Mouse (Mus musculus) retina, postnatal 1 day (tissue): ENCODE data around the gene Efhd1.
A peak's percentile ranks its signal among the peaks of the same experiment; 100 is the strongest.

Experiments used
- DNase-seq: peaks from one replicate; pipeline ENCODE4 v3.0.0-alpha.2; 2012

The Efhd1 gene

DNA sequence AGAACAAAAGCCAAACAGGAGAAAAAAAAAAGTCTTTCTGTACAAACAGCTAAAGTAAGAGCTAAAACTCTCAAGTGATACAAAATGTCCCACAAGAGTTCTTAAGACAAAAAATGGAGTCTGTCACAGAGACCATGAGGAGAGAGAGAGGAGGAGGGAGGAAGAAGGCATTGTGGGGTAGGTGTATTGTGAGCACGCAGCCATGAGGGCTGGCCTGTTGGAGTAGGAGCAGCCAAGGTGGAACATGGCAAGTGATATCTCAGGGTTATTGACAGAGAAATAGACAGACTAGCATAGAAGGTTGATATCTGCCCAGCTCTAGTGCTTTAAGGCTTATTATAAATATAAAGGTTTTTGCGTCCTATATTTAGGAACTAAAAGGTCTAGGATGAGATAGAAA lies 48.5 kb downstream of the Efhd1 start:
- DNase-seq, result no peak

DNA sequence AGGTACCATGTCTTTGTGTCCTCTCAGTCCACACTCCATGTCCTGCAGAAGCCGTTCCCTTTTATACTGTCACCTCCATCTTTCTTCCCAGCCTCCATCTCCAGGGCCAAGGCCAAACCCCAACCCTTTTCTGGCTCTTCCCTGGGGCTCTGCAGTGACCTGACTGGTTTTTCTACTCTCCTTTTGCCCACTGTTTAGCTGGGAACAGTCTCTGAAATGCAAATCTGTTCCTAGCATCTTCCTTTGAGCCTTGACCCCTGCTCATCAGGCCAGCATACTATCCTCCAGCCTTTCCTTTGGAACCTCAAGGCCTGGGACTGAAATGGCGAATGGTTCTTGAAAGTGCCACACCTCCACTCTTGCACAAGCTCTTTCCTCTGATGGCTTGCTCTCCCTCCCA lies 49.0 kb downstream of the Efhd1 start:
- no peak for DNase-seq

DNA sequence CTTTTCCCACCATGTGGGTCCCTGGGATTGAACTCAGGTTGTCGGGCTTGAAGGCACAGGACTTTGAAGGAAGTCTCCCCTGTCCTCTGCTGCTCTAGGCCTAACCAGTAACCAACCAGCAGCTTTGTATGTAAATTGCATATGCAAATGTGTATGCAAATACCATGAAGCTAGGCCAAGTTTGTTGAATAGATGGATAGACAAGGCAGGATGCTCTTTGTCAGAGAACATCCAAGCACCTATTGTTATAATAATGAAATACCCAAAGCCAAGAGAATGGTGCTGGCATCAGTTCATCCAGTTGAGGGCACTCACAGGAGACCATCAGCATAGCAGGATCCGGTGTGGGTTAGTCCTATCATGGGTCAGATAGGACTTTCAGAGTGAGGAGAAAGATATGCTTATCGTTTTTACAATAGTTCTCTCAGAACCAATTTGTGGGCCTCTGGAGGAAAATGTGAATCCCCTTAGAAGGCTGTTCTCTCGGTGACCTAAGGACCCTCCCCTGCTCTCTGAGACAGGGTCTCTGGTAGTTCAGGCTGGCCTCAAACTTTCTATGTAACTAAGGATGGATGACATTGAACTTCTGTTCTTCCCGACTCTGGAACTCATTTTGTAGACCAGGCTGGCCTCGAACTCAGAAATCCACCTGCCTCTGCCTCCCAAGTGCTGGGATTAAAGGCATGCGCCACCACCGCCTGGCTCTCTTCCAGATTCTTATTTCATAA lies 49.8 kb downstream of the Efhd1 start:
- no peak for DNase-seq

DNA sequence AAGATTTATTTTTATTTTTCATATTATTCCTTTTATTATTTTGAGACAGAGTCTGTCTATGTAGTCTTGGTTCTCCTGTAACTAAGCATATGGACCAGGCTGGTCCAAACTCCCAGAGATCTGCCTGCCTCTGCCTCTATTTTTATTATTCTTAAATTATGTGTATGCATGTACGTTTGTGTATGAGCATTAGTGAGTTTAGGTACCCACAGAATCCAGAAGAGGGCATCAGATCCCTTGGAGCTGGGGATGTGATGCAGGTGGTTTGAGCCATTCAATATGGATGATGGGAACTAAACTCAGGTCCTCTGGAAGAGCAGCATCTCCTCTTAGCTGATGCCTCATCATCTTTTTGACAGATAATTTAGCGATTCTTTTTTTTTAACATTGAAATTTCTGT lies 51.3 kb downstream of the Efhd1 start:
- no peak for DNase-seq

DNA sequence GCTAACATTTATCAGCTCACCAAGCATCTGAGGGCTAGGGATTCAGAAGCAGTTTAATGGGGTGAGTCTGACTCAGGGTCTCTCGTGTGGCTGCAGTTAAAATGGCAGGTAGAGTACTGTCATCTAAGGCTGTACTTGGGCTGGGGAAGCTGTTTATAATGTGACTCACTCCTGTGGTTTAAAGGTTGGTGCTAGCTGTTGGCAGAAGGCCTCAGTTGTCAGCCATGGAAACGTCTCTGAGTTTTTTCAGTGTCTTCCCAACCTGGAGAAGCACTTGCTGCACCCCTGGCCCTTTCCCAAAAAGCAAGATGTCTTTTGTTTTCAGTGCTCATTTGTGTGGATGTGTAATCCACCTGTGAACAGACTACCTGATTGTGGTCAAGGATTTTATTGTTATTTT lies 51.7 kb downstream of the Efhd1 start:
- no peak for DNase-seq

DNA sequence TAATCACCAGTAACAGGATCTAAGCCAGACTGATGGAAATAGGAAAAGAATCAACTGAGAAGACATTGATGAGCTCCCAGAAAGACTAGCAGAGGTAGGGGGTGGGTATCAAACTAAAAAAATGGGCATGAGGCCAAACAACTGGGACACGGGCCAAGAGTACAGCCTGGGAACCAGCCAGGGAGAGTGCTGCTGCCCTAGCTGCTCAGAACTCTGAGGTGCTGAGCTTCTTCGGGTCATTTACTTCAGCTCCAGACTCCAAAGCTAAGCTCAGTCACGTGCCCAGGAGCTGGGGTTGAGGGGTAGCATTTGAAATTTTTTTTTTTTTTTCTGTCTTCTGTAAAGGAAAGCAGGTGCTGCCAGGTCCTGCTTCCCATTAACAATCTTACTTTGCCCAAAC lies 52.5 kb downstream of the Efhd1 start:
- DNase-seq, result peak; percentile 46

DNA sequence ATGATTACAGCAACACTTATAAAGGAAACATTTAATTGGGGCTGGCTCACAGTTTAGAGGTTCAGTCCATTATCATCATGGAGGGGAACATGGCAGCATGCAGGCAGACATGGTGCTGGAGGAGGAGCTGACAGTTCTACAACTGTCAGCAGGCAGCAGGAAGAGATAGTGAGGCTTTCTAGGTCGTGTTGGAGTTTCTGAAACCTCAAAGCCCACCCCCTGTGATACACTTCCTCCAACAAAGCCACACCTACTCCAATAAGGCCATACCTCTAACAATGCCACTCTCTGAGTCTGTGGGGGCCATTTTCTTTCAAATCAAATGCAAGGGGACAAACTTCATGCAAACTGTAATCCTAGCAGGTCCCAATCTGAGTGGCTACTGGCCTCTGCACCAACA lies 56.9 kb downstream of the Efhd1 start:
- no peak for DNase-seq

DNA sequence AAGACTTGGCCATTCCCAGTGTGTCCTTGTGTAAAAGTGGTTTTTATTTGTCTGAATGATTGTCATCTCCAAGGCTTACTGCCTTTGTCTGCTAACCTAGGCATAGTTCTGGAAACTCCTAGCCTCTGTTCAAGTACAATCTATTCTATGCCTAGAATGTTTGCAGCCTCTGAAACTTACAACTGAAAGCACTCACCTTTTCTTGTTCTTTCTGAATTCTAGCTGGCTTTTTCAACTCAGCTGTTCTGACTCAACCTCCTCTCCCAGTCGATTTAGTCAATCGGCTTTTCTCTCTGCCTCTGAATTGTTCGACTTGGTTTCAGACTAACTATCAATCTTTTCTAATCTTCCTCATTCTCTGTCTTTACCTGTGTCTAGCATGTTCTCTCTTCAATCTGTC lies 58.6 kb downstream of the Efhd1 start:
- DNase-seq, result no peak

DNA sequence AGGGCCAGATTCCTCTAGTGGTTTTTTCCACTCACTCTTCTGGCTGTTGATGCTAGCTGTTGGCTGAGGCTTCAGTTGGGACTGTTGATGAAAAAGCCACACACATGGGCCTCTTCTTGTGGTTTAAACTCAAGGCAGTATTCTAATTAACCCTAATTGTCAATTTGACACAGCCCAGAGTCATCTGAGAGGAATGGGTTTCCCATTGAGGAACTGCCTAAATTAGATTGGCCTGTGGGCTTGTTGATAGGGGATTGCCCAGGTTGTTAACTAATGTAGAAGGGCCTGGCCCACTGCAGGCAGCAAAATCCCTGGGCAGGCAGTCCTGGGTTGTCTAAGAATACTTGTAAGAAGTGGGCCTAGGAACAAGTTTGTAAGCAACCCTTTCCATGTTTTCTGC lies 60.5 kb downstream of the Efhd1 start:
- DNase-seq, result no peak

DNA sequence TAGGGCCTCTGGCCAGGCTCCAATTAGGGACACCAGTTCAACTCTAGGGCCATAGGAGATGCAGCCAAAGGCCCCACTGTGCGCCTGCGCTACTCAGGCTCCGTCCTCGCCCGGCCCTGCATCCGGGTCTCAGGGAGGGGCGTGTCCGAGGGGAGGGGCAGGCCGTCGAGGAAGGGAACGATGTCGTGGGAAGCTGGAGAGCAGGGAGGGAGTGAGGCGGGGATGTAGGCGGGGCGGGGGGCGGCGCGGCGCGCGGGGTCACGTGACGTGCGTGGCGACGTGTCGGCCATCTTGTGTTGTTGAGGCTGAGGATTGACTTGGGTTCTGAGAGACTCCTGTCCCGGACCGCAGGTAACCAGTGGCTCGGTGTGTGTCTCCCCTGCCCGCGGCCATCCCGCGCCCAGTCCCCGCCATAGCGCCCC lies 62.6 kb downstream of the Efhd1 start, which contains the start of gene Gigyf2:
Gigyf2 (plus strand) TSS at position 257 of the 422 bp plus-strand sequence.
- peak; percentile 98 for DNase-seq

DNA sequence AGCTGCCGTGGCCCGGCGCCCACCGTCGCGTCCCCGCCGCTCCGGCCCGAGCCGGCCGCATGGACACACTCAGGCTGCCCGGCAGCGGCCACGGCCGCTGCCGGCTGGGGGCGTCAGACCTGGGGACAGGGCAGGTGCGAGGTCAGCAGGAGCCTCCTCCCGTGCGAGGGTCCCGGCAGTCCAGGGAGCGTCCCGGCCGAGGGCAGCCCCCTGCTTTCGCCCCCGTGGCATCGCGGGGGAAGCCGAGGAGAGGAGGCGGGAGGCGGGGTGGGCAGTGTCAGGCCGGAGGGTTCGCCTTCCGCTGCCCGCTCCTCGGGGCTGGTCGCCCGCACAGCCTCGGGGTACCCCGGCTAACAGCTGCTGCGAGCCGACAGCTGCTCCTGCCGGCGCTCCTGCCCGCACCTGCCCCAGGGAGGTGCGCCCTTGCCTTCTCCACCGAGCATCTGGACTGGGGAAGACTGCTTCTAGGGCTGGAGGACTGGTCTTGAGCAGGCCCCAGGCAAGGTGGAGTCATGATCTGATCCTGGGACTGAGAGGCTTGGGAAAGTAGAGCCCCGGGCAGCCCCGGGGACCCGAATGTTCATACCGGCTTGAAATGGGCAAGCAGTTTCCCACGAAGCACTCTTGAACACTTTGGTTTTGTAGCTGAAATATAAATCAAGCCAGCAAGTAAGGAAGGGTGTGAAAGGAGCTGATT lies 63.1 kb downstream of the Efhd1 start:
- DNase-seq, result peak; percentile 65

DNA sequence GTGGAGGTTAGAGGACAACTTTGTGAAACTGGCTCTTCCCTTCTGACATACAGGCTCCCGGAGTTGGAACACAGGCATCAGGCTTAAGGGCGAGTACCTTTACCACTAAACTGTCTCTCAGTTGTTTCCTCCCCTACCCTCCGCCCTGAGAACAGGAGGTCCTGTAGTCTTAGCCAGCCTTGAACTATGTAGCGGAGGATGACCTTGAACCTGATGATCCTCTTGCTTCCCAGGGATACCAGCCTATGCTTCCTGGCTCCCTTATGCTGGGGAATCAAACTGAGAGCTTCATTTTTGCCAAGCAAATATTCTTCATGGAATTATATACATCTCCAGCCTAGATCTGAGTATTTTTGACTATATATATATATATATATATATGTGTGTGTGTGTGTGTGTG lies 67.6 kb downstream of the Efhd1 start:
- DNase-seq, result no peak

DNA sequence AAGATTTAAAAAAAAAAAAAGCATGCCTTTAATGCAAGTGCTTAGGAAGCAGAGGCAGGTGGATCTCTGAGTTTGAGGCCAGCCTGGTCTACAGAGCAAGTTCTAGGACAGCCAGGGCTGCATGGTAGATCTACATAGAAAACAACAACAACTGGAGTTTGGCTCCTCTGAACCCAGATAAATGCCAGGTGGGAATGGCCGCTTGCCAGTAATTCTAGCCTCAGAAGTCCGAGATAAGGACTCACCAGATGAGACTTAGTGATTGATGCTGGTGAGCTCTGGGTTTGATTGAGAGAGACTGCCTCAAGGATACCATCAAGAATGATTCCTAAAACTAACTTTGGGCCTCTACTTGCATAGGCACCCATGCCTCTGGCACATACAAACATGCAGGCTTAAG lies 86.4 kb downstream of the Efhd1 start:
- no peak for DNase-seq

DNA sequence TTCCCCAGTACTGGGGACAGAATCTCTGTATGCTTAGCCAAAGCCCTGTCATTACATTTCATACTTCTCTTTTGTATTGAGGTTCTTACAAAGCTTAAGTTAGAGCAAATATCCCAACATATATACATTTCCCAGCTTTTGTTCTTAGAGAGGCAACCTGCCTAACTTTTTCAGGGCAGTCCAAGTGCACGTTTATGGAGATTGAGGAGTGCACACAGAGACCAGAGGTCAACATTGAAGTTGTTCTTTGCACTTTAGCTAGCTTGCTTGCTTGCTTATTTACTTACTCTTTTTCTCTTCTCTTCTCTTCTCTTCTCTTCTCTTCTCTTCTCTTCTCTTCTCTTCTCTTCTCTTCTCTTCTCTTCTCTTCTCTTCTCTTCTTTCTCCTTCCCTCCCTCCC lies 96.1 kb downstream of the Efhd1 start:
- no peak for DNase-seq
